Mouse (Mus musculus): Measurements from ENCODE around the gene Myl6.

Myl6 gene

DNA sequence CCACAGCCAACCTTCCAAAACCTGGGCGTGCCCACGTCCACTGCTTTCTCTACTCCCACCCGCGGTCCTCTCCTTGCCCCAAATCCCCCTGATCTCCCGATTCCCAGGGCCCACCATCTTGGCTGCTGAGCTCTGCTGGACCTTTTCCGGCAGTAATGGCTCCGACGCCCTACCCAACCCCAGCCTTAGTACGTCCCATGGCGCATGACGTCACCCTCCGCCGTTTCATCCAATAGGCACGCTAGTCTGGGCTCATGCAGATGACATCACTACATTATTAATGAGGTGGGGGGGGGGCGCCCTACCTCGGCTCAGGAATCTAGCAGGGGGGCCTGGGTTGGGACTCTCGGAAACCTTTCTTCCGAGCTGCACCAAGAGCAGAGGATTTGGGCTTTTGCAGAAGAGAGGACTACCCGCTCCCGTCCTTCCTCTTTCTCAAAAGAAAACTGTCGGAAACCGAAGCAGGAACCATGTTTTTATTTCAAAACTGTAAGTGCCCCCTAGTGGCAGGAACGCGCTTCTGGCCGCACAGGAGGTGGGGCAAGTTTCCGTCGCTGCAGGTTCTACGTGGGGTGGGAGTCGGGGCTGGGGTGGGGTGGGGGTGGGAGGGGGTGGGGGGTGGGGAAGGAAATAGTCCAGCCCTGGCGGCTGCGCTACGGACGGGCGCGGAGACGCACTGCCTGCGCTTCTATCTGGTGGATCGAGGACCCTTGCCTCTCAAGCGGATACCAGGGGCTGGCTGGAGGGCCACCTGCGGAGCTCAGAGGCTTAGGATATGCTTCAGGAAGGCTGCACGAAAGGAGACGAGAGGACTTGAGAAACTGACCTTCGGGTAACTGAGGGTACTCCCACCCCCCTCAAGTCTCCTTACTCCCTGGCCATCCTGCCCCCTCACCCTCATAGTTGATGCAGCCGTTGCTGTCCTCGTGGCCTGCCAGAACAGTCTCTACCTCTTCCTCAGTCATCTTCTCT, at the start of gene Myl6:
Gene Myl6, minus strand, starts transcription at position 451 of the 972 bp plus-strand sequence.
- in situ Hi-C loops (cut with MboI) = no loop called here

- in situ Hi-C loops (cut with MboI) = no loop called here
Observed at GRCm38 (mm10) chr10:128543100-128543499, 49.2 kb upstream of the Myl6 start.

DNA sequence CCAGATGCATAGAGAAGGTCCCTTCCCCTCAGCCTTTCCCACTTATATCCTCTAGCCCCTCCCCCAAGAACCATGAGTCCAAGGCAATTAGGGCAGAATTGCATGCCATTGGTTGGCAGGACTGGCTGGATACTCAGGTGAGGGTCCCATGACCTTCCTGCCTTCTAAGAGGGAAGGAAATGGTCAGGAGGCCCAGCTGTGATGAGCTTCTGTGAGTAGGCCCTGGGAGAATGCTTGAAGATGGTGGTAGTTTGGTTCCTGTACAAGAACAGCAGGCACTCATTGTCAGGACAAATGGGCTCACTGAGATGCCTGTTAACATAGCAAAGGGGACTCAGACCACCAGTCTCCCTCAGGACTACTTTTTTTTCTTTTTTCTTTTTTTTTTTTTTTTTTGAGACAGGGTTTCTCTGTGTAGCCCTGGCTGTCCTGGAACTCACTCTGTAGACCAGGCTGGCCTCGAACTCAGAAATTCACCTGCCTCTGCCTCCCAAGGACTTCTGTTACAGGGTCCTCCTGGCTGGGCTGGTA, 44.5 kb upstream of the Myl6 start:
- in situ Hi-C loops (cut with MboI) = no loop called here

GRCm38 (mm10) chr10:128536266-128536940, 42.5 kb upstream of the Myl6 start:
- in situ Hi-C loops (cut with MboI) = no loop called here

GRCm38 (mm10) chr10:128535624-128536265, 41.8 kb upstream of the Myl6 start:
- in situ Hi-C loops (cut with MboI) = no loop called here

GRCm38 (mm10) chr10:128535206-128535605, 41.3 kb upstream of the Myl6 start:
- in situ Hi-C loops (cut with MboI) = no loop called here

DNA sequence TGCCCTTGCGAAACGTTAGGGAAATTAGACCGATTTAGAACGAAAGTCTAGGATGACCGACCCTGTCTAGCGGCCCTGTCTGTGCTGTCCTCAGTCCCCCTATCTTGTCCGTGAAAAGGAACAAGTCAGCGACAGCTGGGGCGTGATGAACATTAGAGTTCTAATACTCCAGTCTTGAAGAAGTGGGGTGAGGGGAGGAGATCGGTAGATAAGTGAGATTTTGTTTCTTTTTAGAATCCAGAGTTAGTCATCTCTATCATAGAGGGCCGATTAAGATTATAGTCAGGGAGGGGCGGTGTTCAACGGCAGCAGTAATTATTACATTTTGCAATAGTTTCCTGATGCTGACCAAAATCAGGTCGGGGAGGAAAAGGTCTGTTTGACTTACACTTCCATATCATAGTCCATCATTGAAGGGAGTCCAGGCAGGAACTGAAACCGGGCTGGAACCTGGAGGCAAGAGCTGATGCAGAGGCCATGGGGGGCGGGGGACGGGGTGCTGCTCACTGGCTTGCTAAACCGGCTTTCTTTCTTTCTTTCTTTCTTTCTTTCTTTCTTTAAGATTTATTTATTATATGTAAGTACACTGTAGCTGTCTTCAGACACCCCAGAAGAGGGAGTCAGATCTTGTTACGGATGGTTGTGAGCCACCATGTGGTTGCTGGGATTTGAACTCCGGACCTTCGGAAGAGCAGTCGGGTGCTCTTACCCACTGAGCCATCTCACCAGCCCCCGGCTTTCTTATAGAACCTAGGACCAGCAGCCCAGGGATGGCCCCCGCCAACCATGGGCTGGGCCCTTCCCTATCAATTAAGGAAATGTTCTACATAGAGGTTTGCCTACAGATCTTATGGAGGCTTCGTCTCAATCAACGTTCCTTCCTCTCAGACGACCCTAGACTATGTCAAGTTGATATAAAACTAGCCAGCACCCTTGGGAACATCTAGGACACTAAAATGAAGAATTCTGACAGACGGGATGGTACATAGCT, 32.7 kb upstream of the Myl6 start:
- in situ Hi-C loops (cut with MboI) = no loop called here

DNA sequence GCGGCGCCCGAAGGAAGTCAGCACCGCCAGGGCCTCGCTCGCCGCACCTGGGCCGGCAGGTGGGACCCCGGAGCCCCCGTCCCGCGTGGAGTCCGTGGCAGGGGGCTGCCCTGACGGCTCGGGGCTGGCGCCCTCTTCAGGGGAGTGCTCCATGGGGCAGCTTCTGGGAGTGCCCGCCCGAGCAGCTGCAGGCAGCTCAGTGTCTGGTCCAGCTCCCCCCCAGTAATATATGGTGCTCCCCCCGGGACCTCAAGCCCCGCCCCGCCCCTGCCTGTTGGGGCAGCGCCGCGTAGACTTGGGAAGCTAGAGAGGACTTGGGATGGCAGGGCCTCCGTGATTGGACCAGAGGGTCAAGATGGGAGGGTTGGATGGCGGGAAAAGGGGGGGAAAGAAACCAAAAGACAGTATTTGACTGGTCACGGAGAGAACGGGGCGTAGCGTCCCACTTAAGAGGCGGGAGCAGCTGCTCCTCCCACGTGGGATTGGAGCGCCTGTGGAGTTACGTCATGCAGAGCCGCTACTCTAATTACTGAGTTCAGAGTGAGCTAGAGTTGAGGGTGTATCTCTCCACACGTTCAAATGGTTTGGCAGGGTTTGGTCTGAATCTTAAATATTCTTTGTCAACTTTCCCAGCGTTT, 31.8 kb upstream of the Myl6 start, which contains the start of gene Esyt1:
Gene Esyt1, minus strand, starts transcription at position 201 of the 638 bp plus-strand sequence.
- in situ Hi-C loops (cut with MboI) = no loop called here

GRCm38 (mm10) chr10:128524732-128525662, 31.1 kb upstream of the Myl6 start:
- in situ Hi-C loops (cut with MboI) = no loop called here

GRCm38 (mm10) chr10:128524111-128524731, 30.3 kb upstream of the Myl6 start:
- in situ Hi-C loops (cut with MboI) = no loop called here

DNA sequence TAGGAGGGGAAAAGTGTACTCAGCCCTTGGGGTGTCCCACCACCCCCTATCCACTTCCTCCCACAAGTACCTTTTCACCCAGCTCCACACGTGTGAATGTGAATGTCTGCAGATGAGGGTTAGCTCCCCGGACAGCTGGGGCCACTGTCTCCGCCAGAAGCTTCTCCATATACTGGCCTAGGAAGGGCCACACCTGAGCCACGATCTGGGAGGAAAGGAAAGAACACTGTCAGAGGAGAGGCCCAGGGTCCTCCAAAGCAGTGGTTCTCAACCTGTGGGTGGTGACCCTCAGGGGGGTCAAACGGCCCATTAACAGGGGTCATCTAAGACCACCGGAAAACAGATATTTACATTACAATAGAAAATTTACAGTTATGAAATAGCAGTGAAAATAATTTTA, 28.4 kb upstream of the Myl6 start:
- in situ Hi-C loops (cut with MboI) = no loop called here

DNA sequence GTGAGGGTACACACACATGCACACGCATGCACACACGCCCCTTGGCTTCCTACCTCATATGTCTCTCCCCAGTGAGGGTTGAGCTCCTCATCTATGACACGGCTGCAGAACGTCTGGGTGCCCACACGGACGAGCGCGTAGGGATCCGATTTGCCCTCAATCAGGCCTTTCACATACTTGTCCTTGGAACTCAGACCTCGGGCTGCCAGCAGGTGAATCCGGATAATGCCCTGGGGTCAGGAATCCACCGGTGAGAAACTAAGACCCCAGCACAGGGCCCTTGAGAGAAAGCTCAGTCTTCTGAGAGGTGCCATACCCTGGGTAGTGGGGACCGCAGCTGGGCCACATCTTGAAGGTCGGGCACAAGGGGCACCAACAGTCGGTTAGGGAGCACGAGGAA, 26.6 kb upstream of the Myl6 start:
- in situ Hi-C loops (cut with MboI) = no loop called here

GRCm38 (mm10) chr10:128518833-128519232, 24.9 kb upstream of the Myl6 start:
- in situ Hi-C loops (cut with MboI) = no loop called here

DNA sequence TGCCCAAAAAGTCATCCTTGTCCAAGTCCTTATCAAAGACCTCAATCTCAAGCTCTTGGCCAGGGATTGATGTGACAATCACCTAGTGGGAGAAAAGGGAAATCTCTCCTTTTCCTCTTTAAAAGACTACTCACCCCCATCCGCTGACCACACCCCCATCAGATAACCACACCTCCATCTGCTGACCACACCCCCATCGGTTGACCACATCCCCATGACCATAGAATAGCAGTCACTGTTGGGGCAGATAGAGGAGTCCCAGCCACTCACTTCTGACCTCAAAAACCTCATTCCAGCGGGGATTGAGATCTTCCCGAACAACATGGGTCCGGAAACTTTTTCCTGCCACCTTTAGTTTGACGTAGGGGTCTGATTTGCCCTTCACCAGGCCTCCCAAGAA, 22.7 kb upstream of the Myl6 start:
- in situ Hi-C loops (cut with MboI) = no loop called here

GRCm38 (mm10) chr10:128516029-128516428, 22.1 kb upstream of the Myl6 start:
- in situ Hi-C loops (cut with MboI) = no loop called here

DNA sequence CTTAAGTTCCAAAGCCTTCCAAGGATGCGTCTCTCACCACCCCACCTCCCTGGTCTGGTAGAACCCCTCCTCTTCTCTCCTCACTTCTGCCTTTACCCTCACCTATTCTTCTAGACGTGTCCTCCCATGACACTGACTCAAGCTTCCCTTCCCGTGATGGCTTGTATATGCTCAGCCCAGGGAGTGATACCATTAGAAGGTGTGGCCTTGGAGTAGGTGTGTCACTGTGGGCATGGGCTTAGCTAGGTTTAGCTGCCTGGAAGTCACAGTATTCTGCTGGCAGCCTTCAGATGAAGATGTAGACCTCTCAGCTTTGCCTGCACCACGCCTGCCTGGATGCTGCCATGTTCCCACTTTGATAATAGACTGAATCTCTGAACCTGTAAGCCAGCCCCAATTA, 21.1 kb upstream of the Myl6 start:
- in situ Hi-C loops (cut with MboI) = no loop called here

GRCm38 (mm10) chr10:128511761-128512160, 17.8 kb upstream of the Myl6 start:
- in situ Hi-C loops (cut with MboI) = no loop called here

DNA sequence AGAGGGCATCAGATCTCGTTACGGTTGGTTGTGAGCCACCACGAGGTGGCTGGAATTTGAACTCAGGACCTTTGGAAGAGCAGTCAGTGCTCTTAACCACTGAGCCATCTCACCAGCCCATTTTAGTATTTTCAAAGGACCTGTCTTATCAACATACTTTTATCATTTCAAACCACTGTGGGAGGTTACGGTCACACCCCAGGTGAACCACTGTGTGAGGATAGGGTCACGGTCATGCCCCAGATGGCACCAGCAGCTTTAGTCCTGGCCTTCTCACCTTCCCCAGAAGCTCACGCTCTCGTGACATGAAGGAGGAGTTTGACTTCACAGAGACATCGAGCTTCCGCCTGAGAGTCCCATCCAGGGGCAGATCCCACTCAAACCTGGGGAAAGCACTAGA, 17.2 kb upstream of the Myl6 start:
- in situ Hi-C loops (cut with MboI) = no loop called here

- in situ Hi-C loops (cut with MboI) = no loop called here
Observed at GRCm38 (mm10) chr10:128510301-128510700, 16.4 kb upstream of the Myl6 start.

Data from mature B cell (primary cell).